Mouse (Mus musculus): ENCODE data around the gene Anapc2.

Gene Anapc2

DNA sequence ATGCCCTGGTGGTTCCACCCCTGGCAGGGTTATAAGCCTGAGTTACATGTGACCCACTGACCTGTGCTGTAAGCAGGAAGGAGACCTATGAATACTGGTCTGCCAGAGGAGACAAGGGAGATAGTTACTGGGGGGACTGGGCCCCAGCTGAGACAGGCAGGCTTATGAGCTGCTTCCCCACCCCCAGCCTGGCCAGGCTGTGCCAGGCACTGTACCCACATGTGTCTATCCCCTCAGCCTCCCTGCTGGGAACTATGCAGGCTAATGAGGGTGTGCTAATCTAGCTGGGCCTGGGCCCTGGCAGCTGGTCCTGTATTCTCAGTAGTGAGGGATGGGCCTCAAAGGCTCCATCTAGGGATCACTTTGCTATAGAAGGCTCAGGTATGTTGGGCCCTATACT is 5.0 kb upstream of the Anapc2 start:
- DNase-seq (ENCODE audit: extremely low spot score, low read depth, low spot score) = no peak

GRCm38 (mm10) chr2:25267746-25268309 is 4.5 kb upstream of the Anapc2 start:
- DNase-seq (ENCODE audit: extremely low spot score, low read depth, low spot score) = no peak

DNA sequence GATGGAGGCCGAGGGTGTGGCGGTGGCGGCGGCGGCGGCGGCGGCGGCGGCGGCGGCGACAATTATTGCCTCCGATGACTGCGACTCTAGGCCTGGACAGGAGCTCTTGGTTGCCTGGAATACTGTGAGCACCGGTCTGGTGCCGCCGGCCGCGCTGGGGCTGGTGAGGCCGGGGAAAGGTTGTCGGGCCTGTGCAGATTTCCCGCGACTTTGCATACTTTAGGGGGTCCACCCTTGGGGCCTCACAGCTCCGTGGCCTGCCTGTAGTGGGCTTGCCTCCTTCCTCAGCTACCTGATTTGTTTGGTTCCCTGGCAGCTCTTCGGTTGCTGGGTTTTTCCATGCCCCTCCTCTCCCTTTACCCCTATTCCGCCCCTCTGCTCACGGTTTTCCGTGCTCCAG is 237 bp downstream of the Anapc2 start:
- no peak for DNase-seq (ENCODE audit: extremely low spot score, low read depth, low spot score)

DNA sequence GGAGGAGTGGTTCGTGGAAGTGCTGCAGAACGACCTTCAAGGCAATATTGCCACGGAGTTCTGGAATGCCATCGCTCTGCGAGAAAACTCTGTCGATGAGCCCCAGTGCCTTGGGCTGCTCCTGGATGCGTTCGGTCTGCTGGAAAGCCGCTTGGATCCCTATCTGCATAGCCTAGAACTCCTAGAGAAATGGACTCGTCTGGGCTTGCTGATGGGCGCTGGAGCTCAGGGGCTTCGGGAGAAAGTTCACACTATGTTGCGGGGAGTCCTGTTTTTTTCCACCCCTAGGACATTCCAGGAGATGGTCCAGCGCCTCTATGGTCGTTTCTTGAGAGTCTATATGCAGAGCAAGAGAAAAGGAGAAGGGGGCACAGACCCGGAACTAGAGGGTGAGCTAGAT is 732 bp downstream of the Anapc2 start:
- no peak for DNase-seq (ENCODE audit: extremely low spot score, low read depth, low spot score)

DNA sequence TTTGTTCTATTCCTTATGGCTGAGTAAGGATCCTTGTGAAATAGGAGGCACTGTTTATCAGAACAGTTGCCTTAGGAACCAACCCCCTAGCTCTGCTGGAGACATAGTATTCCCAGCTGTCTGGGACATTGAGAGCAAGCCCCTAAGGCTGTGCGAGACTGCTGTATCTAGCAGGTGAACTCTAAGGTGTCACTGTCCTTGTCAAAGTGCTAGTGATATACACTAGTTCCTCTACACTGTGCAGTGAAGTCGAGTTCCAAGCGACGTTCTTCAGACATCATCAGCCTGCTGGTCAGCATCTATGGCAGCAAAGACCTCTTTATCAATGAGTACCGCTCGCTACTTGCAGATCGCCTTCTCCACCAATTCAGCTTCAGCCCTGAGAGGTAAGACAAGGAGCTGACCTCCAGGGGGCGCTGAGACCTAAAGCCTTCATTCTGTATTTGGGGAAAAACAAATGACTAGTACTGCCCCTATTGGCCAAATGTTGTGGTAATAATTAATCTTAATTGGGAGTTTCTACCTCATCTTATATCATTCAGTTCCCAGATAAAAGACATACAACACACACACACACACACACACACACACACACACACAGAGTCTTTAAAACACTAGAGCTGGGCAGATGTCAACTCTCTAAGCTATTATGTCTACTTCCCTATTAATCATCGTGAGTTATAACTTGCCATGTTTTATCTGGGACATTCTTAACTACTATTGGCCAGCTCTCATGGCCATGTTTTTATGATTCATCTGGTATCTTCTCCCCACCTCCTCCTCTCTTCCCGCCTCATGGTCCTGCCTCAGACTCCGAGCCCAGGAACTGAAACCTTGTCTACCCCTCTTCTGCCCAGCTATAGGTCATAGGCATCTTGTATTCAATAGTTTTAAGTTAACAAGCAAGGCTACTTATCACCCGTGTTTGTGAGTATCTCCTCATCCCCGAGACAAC is 6.9 kb downstream of the Anapc2 start:
- DNase-seq (ENCODE audit: extremely low spot score, low read depth, low spot score) = no peak

DNA sequence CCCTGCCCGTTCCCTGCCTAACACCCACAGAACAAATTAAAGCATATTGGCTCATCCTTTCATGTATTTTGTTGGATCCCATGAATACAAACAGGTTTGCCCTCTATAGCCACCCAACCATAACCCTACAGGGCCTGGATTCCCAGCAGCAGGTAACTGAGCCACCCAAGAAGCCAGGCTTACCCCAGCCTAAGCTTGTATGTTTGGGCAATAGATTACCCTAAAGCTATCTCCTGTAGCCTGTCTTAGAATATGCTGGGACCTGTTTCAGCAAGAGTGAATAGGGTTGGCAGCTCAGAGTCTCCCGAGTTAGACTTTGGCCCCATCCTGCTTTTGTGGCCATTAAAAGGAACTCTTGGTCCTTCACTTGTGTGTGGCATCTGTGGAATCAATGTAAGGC is 13.3 kb downstream of the Anapc2 start:
- DNase-seq (ENCODE audit: extremely low spot score, low read depth, low spot score) = no peak

DNA sequence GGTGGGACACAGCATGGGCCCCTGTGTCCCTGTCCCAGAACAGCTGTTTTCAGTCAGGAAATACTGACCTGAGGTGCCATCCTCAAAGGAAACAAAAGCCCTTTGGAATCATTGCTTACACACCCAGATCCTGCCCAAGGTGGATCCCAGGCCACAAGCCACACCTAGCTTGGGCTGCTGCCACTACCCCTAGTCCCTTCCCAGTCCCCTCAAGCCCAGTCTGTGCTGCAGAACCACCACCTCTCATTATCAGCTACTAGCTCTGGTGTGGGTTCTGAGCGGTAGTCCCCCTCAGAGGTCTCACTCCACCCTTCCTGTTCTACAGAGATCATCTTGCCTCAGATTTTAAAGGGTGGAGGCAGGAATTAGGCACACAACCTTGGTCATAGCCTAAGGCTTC is 14.0 kb downstream of the Anapc2 start:
- DNase-seq (ENCODE audit: extremely low spot score, low read depth, low spot score) = no peak

DNA sequence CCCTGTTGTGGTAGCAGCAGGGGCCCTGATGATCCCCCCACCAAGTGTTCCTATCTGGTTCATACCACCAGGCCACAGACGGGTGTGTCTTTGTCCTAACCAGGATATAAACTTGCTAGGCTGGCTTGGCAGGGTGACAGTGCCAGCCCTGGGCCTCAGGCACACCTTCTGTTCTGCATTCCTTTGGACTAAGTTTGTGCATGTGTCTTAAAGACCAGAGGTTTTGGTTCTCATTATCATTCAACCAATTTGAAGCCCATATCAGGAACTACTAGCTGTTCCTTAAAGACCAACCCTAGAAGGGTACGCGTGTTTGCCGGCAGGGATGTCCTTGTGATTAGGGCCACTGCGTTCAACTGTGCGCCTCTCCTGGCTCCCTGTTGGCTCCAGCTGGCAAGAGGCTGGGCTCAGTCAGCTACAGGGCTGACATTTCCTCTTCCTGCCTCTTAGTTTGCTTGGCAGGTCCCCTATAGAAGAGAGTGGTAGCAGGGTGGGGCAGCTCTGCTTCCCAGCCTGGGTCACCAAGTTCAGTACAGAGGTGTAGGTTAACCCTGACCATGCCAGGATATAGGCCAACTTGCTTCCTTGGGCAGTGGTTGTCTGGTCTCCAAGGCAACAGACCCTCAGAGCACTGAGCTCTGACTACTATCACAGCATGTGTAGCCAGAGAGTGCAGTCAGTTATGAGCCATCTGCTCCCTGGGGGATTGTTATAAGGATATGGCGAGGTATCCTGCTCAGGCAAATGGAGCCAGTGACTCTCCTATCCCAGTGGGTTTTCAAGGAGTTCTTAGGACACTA is 14.8 kb downstream of the Anapc2 start:
- DNase-seq (ENCODE audit: extremely low spot score, low read depth, low spot score) = no peak

DNA sequence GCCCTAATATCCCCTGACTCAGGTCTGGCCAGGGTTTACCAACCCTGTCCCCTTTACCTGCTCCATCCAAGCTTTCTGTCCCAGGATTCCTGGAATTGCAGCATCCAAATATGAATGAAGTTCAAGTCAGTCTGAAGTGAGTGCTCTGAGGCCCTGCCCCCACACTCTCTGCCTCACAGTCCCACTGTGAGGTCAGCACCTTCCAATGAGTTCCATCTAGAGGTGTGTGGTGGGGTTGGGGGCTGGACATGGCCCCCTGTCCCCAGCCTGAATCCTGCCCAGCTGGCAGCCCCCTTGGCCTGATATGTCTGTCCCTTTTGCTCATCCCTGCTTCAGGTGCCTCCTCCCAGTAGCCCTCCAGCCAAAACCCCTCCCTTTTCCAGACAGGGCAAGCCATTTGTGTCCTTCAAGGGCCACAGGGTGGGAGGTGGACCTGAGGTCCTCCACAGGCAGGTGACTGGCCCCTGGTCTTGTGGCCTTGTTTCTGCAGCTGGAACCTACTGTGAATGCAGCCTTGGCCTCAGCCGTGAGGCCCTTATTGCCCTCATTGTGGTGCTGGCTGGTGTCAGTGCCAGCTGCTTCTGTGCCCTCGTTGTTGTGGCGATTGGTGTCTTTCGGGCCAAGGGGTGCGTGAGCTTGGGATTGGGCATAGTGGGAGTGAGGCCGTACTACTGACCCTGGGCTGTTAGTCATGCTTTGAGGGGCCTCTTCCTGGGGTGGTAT is 15.8 kb downstream of the Anapc2 start, which contains the start of gene Tmem210:
TSS of gene Tmem210 (plus strand) at position 219 of the 723 bp plus-strand sequence.
- DNase-seq (ENCODE audit: extremely low spot score, low read depth, low spot score) = no peak

DNA sequence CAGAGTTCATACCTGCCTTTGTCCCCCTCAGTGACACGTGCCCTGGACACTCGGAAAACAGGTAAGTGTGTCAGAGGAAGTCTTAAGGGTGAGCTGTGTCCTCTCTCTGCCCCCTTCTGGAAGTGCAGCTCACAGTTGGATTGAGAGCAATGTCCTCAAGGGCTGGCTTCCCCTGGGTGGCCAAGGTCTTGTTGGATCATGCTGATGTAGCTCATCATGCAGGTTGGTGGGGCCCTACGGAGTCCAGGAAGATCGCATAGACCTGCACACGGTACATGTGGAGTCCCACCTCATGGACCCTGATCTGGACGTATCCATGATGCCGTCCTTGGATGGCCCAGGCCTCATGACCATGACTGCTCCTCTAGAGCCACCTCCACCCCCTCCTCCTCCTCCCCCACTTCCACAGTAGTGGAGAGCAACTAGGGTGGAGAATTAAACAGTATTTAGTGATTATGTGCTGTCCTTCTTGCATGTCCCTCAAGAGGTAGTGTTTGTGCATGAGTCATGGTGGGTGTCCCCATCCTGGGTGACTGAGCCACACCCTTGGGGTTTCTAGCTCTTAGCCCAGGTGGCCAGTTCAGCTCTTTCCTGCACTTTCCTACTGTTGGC is 16.6 kb downstream of the Anapc2 start:
- no peak for DNase-seq (ENCODE audit: extremely low spot score, low read depth, low spot score)

- no peak for DNase-seq (ENCODE audit: extremely low spot score, low read depth, low spot score)
Observed at GRCm38 (mm10) chr2:25289651-25290050, 17.4 kb downstream of the Anapc2 start, which contains the start of gene Lrrc26. Gene Lrrc26, plus strand, starts transcription at chr2:25289915.

DNA sequence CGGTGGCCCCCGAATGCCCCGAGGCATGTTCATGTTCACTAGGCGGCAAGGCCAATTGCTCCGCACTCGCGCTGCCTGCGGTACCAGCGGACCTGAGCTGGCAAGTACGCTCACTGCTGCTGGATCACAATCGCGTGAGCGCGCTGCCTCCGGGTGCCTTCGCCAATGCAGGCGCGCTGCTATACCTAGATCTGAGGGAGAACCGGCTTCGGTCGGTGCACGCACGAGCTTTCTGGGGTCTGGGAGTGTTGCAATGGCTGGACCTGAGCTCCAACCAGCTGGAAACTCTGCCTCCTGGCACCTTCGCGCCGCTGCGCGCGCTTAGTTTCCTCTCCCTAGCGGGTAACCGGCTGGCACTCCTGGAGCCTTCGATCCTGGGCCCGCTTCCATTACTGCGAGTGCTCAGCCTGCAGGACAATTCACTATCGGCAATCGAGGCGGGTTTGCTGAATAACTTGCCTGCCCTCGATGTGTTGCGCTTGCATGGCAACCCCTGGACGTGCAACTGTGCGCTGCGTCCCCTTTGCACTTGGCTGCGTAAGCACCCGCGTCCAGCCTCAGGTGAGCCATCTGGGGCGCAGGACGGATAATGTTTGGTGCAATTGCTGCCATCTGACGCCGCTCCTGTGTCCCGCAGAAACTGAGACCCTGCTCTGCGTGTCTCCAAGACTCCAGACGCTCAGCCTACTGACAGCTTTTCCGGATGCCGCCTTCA is 18.0 kb downstream of the Anapc2 start:
- DNase-seq (ENCODE audit: extremely low spot score, low read depth, low spot score) = no peak

DNA sequence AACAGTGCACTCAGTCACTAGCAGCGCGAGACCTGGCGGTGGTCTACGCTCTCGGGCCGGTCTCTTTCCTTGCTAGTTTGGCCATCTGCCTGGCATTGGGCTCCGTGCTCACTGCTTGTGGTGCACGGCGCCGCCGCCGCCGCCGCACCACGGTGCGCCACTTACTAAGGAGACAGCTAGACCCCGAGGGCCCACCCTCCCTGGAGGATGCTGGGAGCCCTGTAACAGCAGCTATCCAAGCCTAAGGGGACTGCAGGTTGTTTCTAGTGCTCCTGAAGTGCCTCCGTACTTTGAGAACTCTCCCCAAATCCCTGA is 18.5 kb downstream of the Anapc2 start:
- no peak for DNase-seq (ENCODE audit: extremely low spot score, low read depth, low spot score)

DNA sequence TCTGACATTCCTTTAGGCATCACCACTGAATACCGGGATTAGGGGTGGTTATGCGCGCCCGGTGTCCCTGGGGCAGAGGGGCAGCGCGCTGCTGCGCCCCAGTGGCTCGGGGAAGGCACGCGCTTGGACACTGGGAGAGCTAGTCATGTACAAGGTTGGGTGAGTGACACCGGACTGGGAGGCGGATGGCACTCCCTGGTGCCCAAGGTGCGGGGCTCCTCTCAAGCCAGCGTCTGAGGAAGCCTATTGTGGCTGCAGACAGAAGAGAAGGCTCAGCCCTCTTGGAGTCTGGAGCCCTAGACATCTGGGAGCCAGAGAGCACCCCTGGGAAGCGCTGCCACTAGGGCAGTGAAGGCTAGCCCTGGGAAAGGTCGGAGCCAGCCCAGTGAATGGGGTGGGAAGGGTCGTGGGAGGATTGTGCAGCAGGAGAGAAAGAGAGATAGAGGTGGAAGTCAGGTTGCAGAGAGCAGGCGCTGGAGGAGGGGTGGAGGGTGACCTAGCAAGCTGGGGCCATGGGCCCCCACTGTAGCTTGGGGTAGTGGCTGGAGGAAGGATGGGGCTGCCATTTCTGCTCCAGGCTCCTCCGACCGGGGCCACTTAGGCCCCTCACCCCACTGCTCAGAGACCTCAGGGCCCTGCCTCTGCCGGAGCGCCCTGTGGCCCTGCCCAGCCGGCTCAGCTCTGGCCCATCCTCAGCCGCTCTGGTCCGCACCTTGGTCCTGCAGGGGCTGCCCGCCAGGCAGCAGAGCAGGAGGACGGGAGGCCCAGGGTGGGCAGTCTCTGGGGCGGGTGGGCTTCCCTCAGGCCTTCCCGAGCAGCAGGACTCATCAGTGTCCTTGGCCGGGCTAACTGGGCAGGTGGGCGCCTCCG is 19.1 kb downstream of the Anapc2 start:
- DNase-seq (ENCODE audit: extremely low spot score, low read depth, low spot score) = no peak

- DNase-seq (ENCODE audit: extremely low spot score, low read depth, low spot score) = no peak
Observed at GRCm38 (mm10) chr2:25292054-25292544, 19.8 kb downstream of the Anapc2 start.

GRCm38 (mm10) chr2:25292856-25293255 is 20.6 kb downstream of the Anapc2 start:
- peak; percentile 44 for DNase-seq (ENCODE audit: extremely low spot score, low read depth, low spot score)

- DNase-seq (ENCODE audit: extremely low spot score, low read depth, low spot score) = no peak
Observed at GRCm38 (mm10) chr2:25293706-25294105, 21.4 kb downstream of the Anapc2 start.

DNA sequence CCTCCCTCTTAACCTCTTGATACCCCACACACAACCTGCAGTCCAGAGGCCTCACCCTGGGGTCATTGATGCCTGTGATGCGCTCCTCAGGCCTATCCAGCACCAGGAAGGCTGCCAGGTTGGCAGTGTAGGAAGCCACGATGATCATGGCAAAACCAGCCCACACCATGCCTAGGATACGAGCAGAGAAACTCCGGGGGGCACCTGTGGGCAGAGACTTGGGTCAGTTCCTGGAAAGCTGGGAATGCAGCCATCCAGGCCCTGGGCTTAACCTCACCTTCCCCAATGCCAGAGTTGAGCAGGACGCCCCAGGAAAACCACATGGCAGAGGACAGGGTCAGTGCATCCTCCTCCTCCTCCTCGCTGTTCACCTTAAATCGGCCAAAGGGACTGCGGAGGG is 24.8 kb downstream of the Anapc2 start:
- DNase-seq (ENCODE audit: extremely low spot score, low read depth, low spot score) = no peak

DNA sequence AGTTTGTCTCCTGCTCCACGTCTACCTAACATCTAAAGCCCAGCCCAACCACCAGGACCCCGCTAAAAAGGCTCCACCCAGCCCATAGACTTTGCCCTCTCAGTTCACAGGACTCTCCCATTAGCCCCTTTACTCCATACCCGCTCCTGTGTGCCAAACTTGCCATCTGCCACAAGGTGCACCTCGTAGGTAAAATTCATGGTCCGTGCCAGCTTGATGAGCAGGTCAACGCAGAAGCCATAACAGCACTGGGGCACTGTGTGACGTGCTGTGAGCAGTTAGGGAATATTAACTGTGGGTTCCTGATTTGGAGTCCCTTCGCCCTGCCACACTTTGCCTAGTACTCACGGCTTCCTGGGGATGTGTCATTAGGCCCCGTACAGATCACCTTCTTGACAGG is 25.8 kb downstream of the Anapc2 start:
- no peak for DNase-seq (ENCODE audit: extremely low spot score, low read depth, low spot score)

Data from hindlimb bud, embryonic 11.5 days (tissue).